31 mouse cellular contexts compared by ENCODE assay signal in genomic region chr14:103087846-103088245, GRCm38 (mm10). TPM values are rescaled to one million over a fixed set of nuclear protein-coding genes. Genes with fewer than 3 reads are reported as not detected.
A peak's percentile ranks its signal among the peaks of the same experiment; 100 is the strongest.
DNase-seq lines count a peak whose midpoint lies in the region; ATAC-seq lines count a peak whose summit lies in the region.
"Had no signal": no experiment of that assay in that cellular context is flagged by ENCODE, and none has a peak within 500 bp of the region (broad histone marks: within the 10 kb centered on the region; RNA-seq: fewer than 3 reads in every experiment).

No protein-coding gene starts in this region.

- H3K4me3 ChIP-seq in heart, embryonic 13.5 days: no peak overlapping the region
- H3K4me3 ChIP-seq in intestine, embryonic 15.5 days (replicated peaks): no peak overlapping the region
- H3K4me3 ChIP-seq in liver, embryonic 16.5 days (ENCODE audit: low read depth, low read length): no peak overlapping the region
- H3K4me3 ChIP-seq in forebrain, embryonic 14.5 days (ENCODE audit: low read depth, low read length): no peak overlapping the region
- H3K4me3 ChIP-seq: forebrain, embryonic 13.5 days; heart, embryonic 15.5 days; hindbrain, embryonic 12.5 days; kidney, embryonic 15.5 days; layer of hippocampus, adult 2 months; left cerebral cortex, adult 2 months; limb, embryonic 12.5 days; midbrain, embryonic 15.5 days; neural tube, embryonic 15.5 days had no signal

- 67% methylated on average over 5 of the region's 5 CpGs for WGBS in heart, embryonic 13.5 days
- 46% methylated on average over 5 of the region's 5 CpGs for WGBS in intestine, embryonic 15.5 days
- 80% methylated on average over 5 of the region's 5 CpGs for WGBS in liver, embryonic 16.5 days (ENCODE audit: insufficient replicate concordance)
- WGBS in forebrain, embryonic 14.5 days: 92% methylated on average over 5 of the region's 5 CpGs

- H3K9me3 ChIP-seq in heart, embryonic 13.5 days: no peaks in the 10 kb centered on the region
- H3K9me3 ChIP-seq in intestine, embryonic 15.5 days: no peaks in the 10 kb centered on the region
- no peaks in the 10 kb centered on the region for H3K9me3 ChIP-seq in liver, embryonic 16.5 days (replicated peaks; ENCODE audit: control insufficient read depth, low read length)
- no peaks in the 10 kb centered on the region for H3K9me3 ChIP-seq in forebrain, embryonic 14.5 days (replicated peaks; ENCODE audit: control insufficient read depth, low read length)
- H3K9me3 ChIP-seq: forebrain, embryonic 13.5 days; heart, embryonic 15.5 days; hindbrain, embryonic 12.5 days; kidney, embryonic 15.5 days; limb, embryonic 12.5 days; midbrain, embryonic 15.5 days; neural tube, embryonic 15.5 days had no signal

- H3K27ac ChIP-seq in heart, embryonic 13.5 days (replicated peaks): no peak overlapping the region
- no peak overlapping the region for H3K27ac ChIP-seq in intestine, embryonic 15.5 days
- peak overlapping the region; percentile 93 for H3K27ac ChIP-seq in liver, embryonic 16.5 days (ENCODE audit: low read length)
- H3K27ac ChIP-seq in forebrain, embryonic 14.5 days (ENCODE audit: low read depth, low read length): no peak overlapping the region
- H3K27ac ChIP-seq: forebrain, embryonic 13.5 days; heart, embryonic 15.5 days; hindbrain, embryonic 12.5 days; kidney, embryonic 15.5 days; layer of hippocampus, adult 2 months; left cerebral cortex, adult 2 months; limb, embryonic 12.5 days; macrophage; midbrain, embryonic 15.5 days; neural tube, embryonic 15.5 days; stomach, postnatal 0 days had no signal

- no peaks in the 10 kb centered on the region for H3K27me3 ChIP-seq in heart, embryonic 13.5 days (replicated peaks)
- H3K27me3 ChIP-seq in intestine, embryonic 15.5 days (replicated peaks): no peaks in the 10 kb centered on the region
- H3K27me3 ChIP-seq in liver, embryonic 16.5 days (ENCODE audit: control insufficient read depth, insufficient read depth, low read depth, low read length): no peaks in the 10 kb centered on the region
- H3K27me3 ChIP-seq in forebrain, embryonic 14.5 days (replicated peaks; ENCODE audit: control insufficient read depth, insufficient read depth, low read length): no peaks in the 10 kb centered on the region
- H3K27me3 ChIP-seq: CH12.LX; forebrain, embryonic 13.5 days; heart, embryonic 15.5 days; hindbrain, embryonic 12.5 days; kidney, embryonic 15.5 days; limb, embryonic 12.5 days; midbrain, embryonic 15.5 days; neural tube, embryonic 15.5 days had no signal

- peak overlapping the region; percentile 4; the same call in 1 of the 2 replicates for H3K4me2 ChIP-seq in heart, embryonic 13.5 days
- H3K4me2 ChIP-seq in intestine, embryonic 15.5 days (replicated peaks): no peak overlapping the region
- no peak overlapping the region for H3K4me2 ChIP-seq in liver, embryonic 16.5 days (ENCODE audit: low read depth, low read length)
- no peak overlapping the region for H3K4me2 ChIP-seq in forebrain, embryonic 14.5 days (ENCODE audit: low read length)
- H3K4me2 ChIP-seq: forebrain, embryonic 13.5 days; heart, embryonic 15.5 days; hindbrain, embryonic 12.5 days; kidney, embryonic 15.5 days; limb, embryonic 12.5 days; midbrain, embryonic 15.5 days; neural tube, embryonic 15.5 days had no signal

- peaks cover 13% of the 10 kb centered on the region for H3K4me1 ChIP-seq in heart, embryonic 13.5 days
- peaks cover 13% of the 10 kb centered on the region for H3K4me1 ChIP-seq in intestine, embryonic 15.5 days (replicated peaks)
- H3K4me1 ChIP-seq in liver, embryonic 16.5 days (ENCODE audit: control insufficient read depth, low read depth, low read length): peaks cover 24% of the 10 kb centered on the region
- no peaks in the 10 kb centered on the region for H3K4me1 ChIP-seq in forebrain, embryonic 14.5 days (ENCODE audit: control insufficient read depth, insufficient read depth, low read length)
- H3K4me1 ChIP-seq: forebrain, embryonic 13.5 days; hindbrain, embryonic 12.5 days; kidney, embryonic 15.5 days; limb, embryonic 12.5 days; midbrain, embryonic 15.5 days had no signal

- DNase-seq in adrenal gland, adult (ENCODE audit: inconsistent age in 2 of 2, low spot score in 1 of 2): peak; percentile 51 to 76
- DNase-seq in adrenal gland, adult 18-20 months (ENCODE audit: low spot score in 2 of 2): no peak
- DNase-seq in heart, postnatal 14 days: no peak
- no peak for DNase-seq in forebrain, embryonic 14.5 days (ENCODE audit: low spot score)
- no peak for DNase-seq in frontal cortex, adult 2 months (ENCODE audit: extremely low spot score in 1 of 2, low spot score in 1 of 2)
- DNase-seq: kidney, adult 18-20 months; right cerebral cortex, adult 18-20 months had no signal

- ATAC-seq in heart, embryonic 13.5 days (ENCODE audit: extremely low read depth, insufficient number of reproducible peaks, low FRiP score, low TSS enrichment): no peak
- peak; percentile 21; the same call in 1 of the 2 replicates for ATAC-seq in intestine, embryonic 15.5 days
- no peak for ATAC-seq in liver, embryonic 16.5 days (ENCODE audit: low read depth)
- no peak for ATAC-seq in forebrain, embryonic 14.5 days
- ATAC-seq: forebrain, embryonic 13.5 days; midbrain, embryonic 15.5 days had no signal

- intact Hi-C loops in heart, postnatal 14 days (cut with DNase I): no loop called here

- peaks cover 72% of the 10 kb centered on the region for H3K36me3 ChIP-seq in heart, embryonic 13.5 days
- peaks cover 19% of the 10 kb centered on the region for H3K36me3 ChIP-seq in intestine, embryonic 15.5 days
- peaks cover 44% of the 10 kb centered on the region for H3K36me3 ChIP-seq in liver, embryonic 16.5 days (ENCODE audit: control insufficient read depth, insufficient read depth)
- H3K36me3 ChIP-seq in forebrain, embryonic 14.5 days (ENCODE audit: control insufficient read depth, insufficient read depth, low read length): peaks cover 70% of the 10 kb centered on the region

- H3K9ac ChIP-seq in heart, embryonic 13.5 days: no peak overlapping the region
- H3K9ac ChIP-seq in intestine, embryonic 15.5 days: no peak overlapping the region
- H3K9ac ChIP-seq in liver, embryonic 16.5 days (ENCODE audit: low read depth, low read length): no peak overlapping the region; the same call in 1 of the 2 replicates
- no peak overlapping the region for H3K9ac ChIP-seq in forebrain, embryonic 14.5 days (ENCODE audit: low read length)
- H3K9ac ChIP-seq: forebrain, embryonic 13.5 days; heart, embryonic 15.5 days; hindbrain, embryonic 12.5 days; kidney, embryonic 15.5 days; limb, embryonic 12.5 days; midbrain, embryonic 15.5 days; neural tube, embryonic 15.5 days had no signal

RNA-seq across cellular contexts. Expression of gene Fbxl3, which starts 11.5 kb away (rescaled TPM):
- total RNA-seq in adrenal gland, adult 18-20 months (2021): 10 to 100 TPM; 61.3 to 71.8 TPM
- 18.0 and 18.8 TPM in 2 replicates for polyA plus RNA-seq in heart, embryonic 13.5 days (2015; fragmentation: Nextera tagmentation; extraction: Ambion mirVana)
- total RNA-seq in heart, postnatal 14 days (2021): 10 to 100 TPM; 53.9 to 60.1 TPM
- 22.4 and 23.0 TPM in 2 replicates for polyA plus RNA-seq in intestine, embryonic 15.5 days (2015; fragmentation: Nextera tagmentation; extraction: Ambion mirVana)
- 13.7 and 14.6 TPM in 2 replicates for polyA plus RNA-seq in liver, embryonic 16.5 days (2015; fragmentation: Nextera tagmentation; extraction: Ambion mirVana)
- 26.9 and 28.1 TPM in 2 replicates for polyA plus RNA-seq in forebrain, embryonic 14.5 days (2014; fragmentation: Nextera tagmentation; extraction: Ambion mirVana)
- 94.6 and 101 TPM in 2 replicates for polyA plus RNA-seq in frontal cortex, adult 2 months (2012; rRNA removed)

RNA-seq across cellular contexts. Expression of gene Cln5, which starts 17.8 kb away (rescaled TPM):
- total RNA-seq in adrenal gland, adult 18-20 months (2021): 10 to 100 TPM; 27.1 to 29.1 TPM
- 24.6 and 29.4 TPM in 2 replicates for polyA plus RNA-seq in heart, embryonic 13.5 days (2015; fragmentation: Nextera tagmentation; extraction: Ambion mirVana)
- 10 to 100 TPM; 16.4 to 17.9 TPM for total RNA-seq in heart, postnatal 14 days (2021)
- polyA plus RNA-seq in intestine, embryonic 15.5 days (2015; fragmentation: Nextera tagmentation; extraction: Ambion mirVana): 29.0 and 29.6 TPM in 2 replicates
- polyA plus RNA-seq in liver, embryonic 16.5 days (2015; fragmentation: Nextera tagmentation; extraction: Ambion mirVana): 17.0 and 17.2 TPM in 2 replicates
- 11.2 and 11.4 TPM in 2 replicates for polyA plus RNA-seq in forebrain, embryonic 14.5 days (2014; fragmentation: Nextera tagmentation; extraction: Ambion mirVana)
- 11.7 and 13.2 TPM in 2 replicates for polyA plus RNA-seq in frontal cortex, adult 2 months (2012; rRNA removed)

RNA-seq across cellular contexts. Expression of gene Acod1, which starts 41.1 kb away (rescaled TPM):
- total RNA-seq in adrenal gland, adult 18-20 months (2021): not detected
- polyA plus RNA-seq in heart, embryonic 13.5 days (2015; fragmentation: Nextera tagmentation; extraction: Ambion mirVana): 0.13 TPM in 1 of 2 replicates, not detected in the other
- total RNA-seq in heart, postnatal 14 days (2021): under 1 TPM in 1 of 2 experiments, not detected in 1; 0.10 TPM
- polyA plus RNA-seq in intestine, embryonic 15.5 days (2015; fragmentation: Nextera tagmentation; extraction: Ambion mirVana): 0.06 and 0.08 TPM in 2 replicates
- 0.05 TPM in 1 of 2 replicates, not detected in the other for polyA plus RNA-seq in liver, embryonic 16.5 days (2015; fragmentation: Nextera tagmentation; extraction: Ambion mirVana)
- not detected in 2 replicates for polyA plus RNA-seq in forebrain, embryonic 14.5 days (2014; fragmentation: Nextera tagmentation; extraction: Ambion mirVana)
- 0.04 and 0.08 TPM in 2 replicates for polyA plus RNA-seq in frontal cortex, adult 2 months (2012; rRNA removed)
- total RNA-seq: adrenal gland, postnatal 36 days; ES-E14; gastrocnemius, adult 18-20 months; gastrocnemius, postnatal 4 days; heart, postnatal 36 days; layer of hippocampus, adult 2 months; layer of hippocampus, postnatal 14 days; left cerebral cortex, adult 2 months; left cerebral cortex, postnatal 25 days had no signal
- polyA plus RNA-seq: C2C12; embryonic facial prominence, embryonic 11.5 days; forebrain, embryonic 13.5 days; heart, embryonic 15.5 days; hindbrain, embryonic 12.5 days; kidney, embryonic 15.5 days; limb, embryonic 12.5 days; midbrain, embryonic 15.5 days; neural tube, embryonic 15.5 days; stomach, postnatal 0 days had no signal

Comparison
In these comparisons a context has a peak if more than half of its experiments do, and no peak if none do; other contexts are left out.
1. DNase-seq: peak in adrenal gland, adult (2 of 2); none in adrenal gland, adult 18-20 months (0 of 2), heart, postnatal 14 days (0 of 2), forebrain, embryonic 14.5 days (single experiment) and frontal cortex, adult 2 months (0 of 2).